Comparison of ENCODE assay signal across 8 mouse cellular contexts in the genomic region with DNA sequence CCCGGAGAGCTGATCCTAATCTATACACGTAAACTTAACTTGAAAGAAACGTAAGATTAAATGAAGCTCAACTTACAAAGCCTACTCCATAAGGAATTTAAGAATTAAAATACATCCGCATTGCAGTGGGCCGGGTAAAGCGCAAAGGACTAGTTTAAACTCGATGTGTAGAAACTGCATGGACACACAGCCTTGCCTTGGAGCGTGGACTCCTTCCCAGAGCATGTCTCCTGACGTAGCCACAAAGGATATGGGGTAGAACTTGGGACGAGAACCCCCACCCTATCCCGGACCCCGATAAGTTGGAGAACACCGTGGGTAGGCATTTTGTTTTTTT. TPM values are rescaled to one million over a fixed set of nuclear protein-coding genes. Genes with fewer than 3 reads are reported as not detected.
DNase-seq lines count a peak whose midpoint lies in the region; ATAC-seq and TF ChIP-seq lines count a peak whose summit lies in the region.

No protein-coding gene starts in this region.

- no peak for ATAC-seq in liver, embryonic 11.5 days (replicated peaks; ENCODE audit: low FRiP score)

- H3K4me1 ChIP-seq in spleen, adult 2 months (ENCODE audit: control insufficient read depth, insufficient read depth, insufficient read length): peaks cover 4% of the 10 kb centered on the region
- peaks cover 19% of the 10 kb centered on the region for H3K4me1 ChIP-seq in liver, embryonic 11.5 days (replicated peaks; ENCODE audit: control insufficient read depth, insufficient read depth, low read length)

- TF ChIP-seq CTCF in spleen, adult 2 months (IDR thresholded peaks at IDR 0.05; ENCODE audit: extremely low read depth, insufficient read depth, insufficient read length, insufficient replicate concordance): no peak

- H3K27ac ChIP-seq in spleen, adult 2 months (ENCODE audit: insufficient read depth, low read length): peak overlapping the region; percentile 75
- peak overlapping the region; percentile 80 for H3K27ac ChIP-seq in liver, embryonic 11.5 days (ENCODE audit: low read depth, low read length)

- H3K27me3 ChIP-seq in spleen, adult 2 months (ENCODE audit: control insufficient read depth, insufficient read depth, low read length): no peaks in the 10 kb centered on the region; the same call in 1 of the 2 replicates
- H3K27me3 ChIP-seq in liver, embryonic 11.5 days (replicated peaks; ENCODE audit: control insufficient read depth, insufficient read depth, low read length): no peaks in the 10 kb centered on the region

- H3K4me3 ChIP-seq in spleen, adult 2 months (ENCODE audit: extremely low read depth, insufficient read depth, insufficient read length): peak overlapping the region; percentile 80
- H3K4me3 ChIP-seq in liver, embryonic 11.5 days (ENCODE audit: low read depth, low read length): peak overlapping the region; percentile 76

- TF ChIP-seq POLR2A in spleen, adult 2 months (IDR thresholded peaks at IDR 0.05; ENCODE audit: low read depth, low read length): no peak

- peak overlapping the region; percentile 71 for H3K4me2 ChIP-seq in liver, embryonic 11.5 days

- H3K9me3 ChIP-seq in liver, embryonic 11.5 days (ENCODE audit: control insufficient read depth, low read length): no peaks in the 10 kb centered on the region

- H3K36me3 ChIP-seq in spleen, adult 2 months (ENCODE audit: control insufficient read depth, insufficient read depth, low read length): no peaks in the 10 kb centered on the region
- H3K36me3 ChIP-seq in liver, embryonic 11.5 days (ENCODE audit: control insufficient read depth, insufficient read depth, low read length): no peaks in the 10 kb centered on the region

- 2% methylated on average over 13 of the region's 13 CpGs for WGBS in spleen, adult 2 months
- WGBS in liver, embryonic 11.5 days: 0% methylated on average over 13 of the region's 13 CpGs

- H3K9ac ChIP-seq in liver, embryonic 11.5 days (ENCODE audit: low read depth, low read length): peak overlapping the region; percentile 95

- peak; percentile 16 for DNase-seq in gastrocnemius, postnatal 10 days
- no peak for DNase-seq in gastrocnemius, adult 8-10 months (ENCODE audit: low spot score in 2 of 2)
- no peak for DNase-seq in spleen, adult 2 months (ENCODE audit: low read depth in 1 of 2, low spot score in 2 of 2)
- DNase-seq in spleen, postnatal 36 days (ENCODE audit: low spot score in 2 of 2): no peak
- no peak for DNase-seq in liver, embryonic 11.5 days (ENCODE audit: low spot score)
- no peak for DNase-seq in retina, postnatal 1 day
- DNase-seq in ovary, postnatal 10 days (ENCODE audit: low spot score): no peak
- no peak for DNase-seq in frontal cortex, postnatal 14 days (ENCODE audit: low spot score in 2 of 2)

RNA-seq across cellular contexts. Expression of gene Jarid2, which starts 3.7 kb away (rescaled TPM):
- total RNA-seq in gastrocnemius, postnatal 10 days (2021): 10 to 100 TPM; 51.7 to 61.3 TPM
- total RNA-seq in gastrocnemius, adult 8-10 months (2022): 10 to 100 TPM; 19.1 to 26.3 (median 21.0) TPM
- 10.9 and 14.3 TPM in 2 replicates for polyA plus RNA-seq in spleen, adult 2 months (2012; rRNA removed)
- 19.2 and 19.6 TPM in 2 replicates for polyA plus RNA-seq in liver, embryonic 11.5 days (2014; fragmentation: Nextera tagmentation; extraction: Ambion mirVana)
